Mouse (Mus musculus) forebrain, postnatal 0 days (tissue): ENCODE results near the gene Rhox3a. TPM values are rescaled to one million over a fixed set of nuclear protein-coding genes. Genes with fewer than 3 reads are reported as not detected.
"Not testable (repeated sequence)": the region's sequence is repeated elsewhere in the genome, so short reads cannot be mapped to it uniquely, and the experiment has no call there.

Source experiments
- ATAC-seq: fragments of 200-750 bp; cut with Nextera tagmentation; 2 replicates; pipeline ENCODE4 v1.8.0; 2017; ENCODE audit warnings: mild to moderate bottlenecking, moderate library complexity
- DNase-seq: peaks from one replicate; pipeline ENCODE4 v3.0.0-alpha.2; 2015
- H3K27ac ChIP-seq: fragments of 300-500 bp; sonication (generic); 2 replicates; pipeline ENCODE4 v1.5.1; 2014; ENCODE audit warnings: low read depth, mild to moderate bottlenecking, antibody characterized with exemption, low read length, moderate library complexity, mixed read lengths
- H3K27me3 ChIP-seq: fragments of 300-500 bp; sonication (generic); 2 replicates; pipeline ENCODE4 v1.6.1; 2014; ENCODE audit warnings: mild to moderate bottlenecking, low read length, mixed read lengths; ENCODE audit not compliant: insufficient read depth
- H3K36me3 ChIP-seq: fragments of 300-500 bp; sonication (generic); 2 replicates; pipeline ENCODE4 v1.6.1; 2014; ENCODE audit warnings: mild to moderate bottlenecking, moderate library complexity; ENCODE audit not compliant: insufficient read depth
- H3K4me1 ChIP-seq: fragments of 300-500 bp; sonication (generic); 2 replicates; pipeline ENCODE4 v1.6.1; 2014; ENCODE audit warnings: antibody characterized with exemption; ENCODE audit not compliant: insufficient read depth
- H3K4me2 ChIP-seq: fragments of 300-500 bp; sonication (generic); 2 replicates; pipeline ENCODE4 v1.6.1; 2014; ENCODE audit warnings: low read depth, mild to moderate bottlenecking, moderate library complexity
- H3K4me3 ChIP-seq: fragments of 300-500 bp; sonication (generic); 2 replicates; pipeline ENCODE4 v1.5.1; 2014; ENCODE audit warnings: low read depth, low read length, mixed read lengths
- H3K9ac ChIP-seq: fragments of 300-500 bp; sonication (generic); 2 replicates; pipeline ENCODE4 v1.6.1; 2014; ENCODE audit warnings: mild to moderate bottlenecking
- H3K9me3 ChIP-seq: fragments of 300-500 bp; sonication (generic); 2 replicates; pipeline ENCODE4 v1.6.1; 2016; ENCODE audit warnings: low read length
- CTCF ChIP-seq: sonication (generic); IDR thresholded peaks from 2 replicates; pipeline ENCODE4 v1.5.1; 2016; ENCODE audit warnings: antibody characterized with exemption, control low read depth, low read depth
- WGBS: fragments of 180-500 bp; shearing (Covaris S2); extraction: QIAGEN DNeasy Blood & Tissue Kit; methylation state at CpG from one replicate; pipeline ENCODE4 v1.1.7; 2014; 5-methylcytosine and 5-hydroxymethylcytosine counted together
- polyA plus RNA-seq: library from polyadenylated mRNA; unstranded; fragments of >200 nt; fragmentation: Nextera tagmentation; extraction: Ambion mirVana; gene quantifications from 2 replicates; pipeline ENCODE4 v1.2.1, GENCODE M21; 2015
- total RNA-seq: library from RNA; depleted of rRNA; stranded (reverse); fragments of >200 nt; gene quantifications from 2 replicates; pipeline ENCODE4 v1.2.3, GENCODE M21; 2014; rRNA removed

Gene Rhox3a
- not detected in 2 replicates for total RNA-seq
- polyA plus RNA-seq, result not detected in 2 replicates

DNA sequence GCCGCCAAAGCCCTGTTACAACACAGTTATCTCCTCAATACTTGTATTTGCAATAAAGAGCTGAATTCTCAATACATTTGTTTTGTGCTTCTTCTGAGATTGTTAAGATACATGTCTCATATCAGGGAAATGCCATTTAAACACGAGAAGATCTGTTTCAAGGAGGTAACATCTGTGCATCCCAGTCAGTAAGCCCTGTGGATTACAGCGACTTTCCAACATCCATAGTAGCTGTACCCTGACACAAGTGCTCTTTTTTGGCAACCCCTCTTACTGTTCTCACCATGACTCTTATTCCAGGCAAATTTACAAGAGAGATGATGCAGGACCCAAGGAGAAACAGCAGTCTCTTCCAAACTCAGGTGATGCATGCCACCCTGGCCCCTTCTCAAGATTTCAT, at the start of gene Rhox3a:
Gene Rhox3a, plus strand, starts transcription at position 301 of the 400 bp plus-strand sequence.
- H3K4me3 ChIP-seq, ATAC-seq, H3K27me3 ChIP-seq, H3K36me3 ChIP-seq, H3K4me2 ChIP-seq, H3K4me1 ChIP-seq, DNase-seq, H3K27ac ChIP-seq, H3K9ac ChIP-seq, H3K9me3 ChIP-seq: not testable (repeated sequence)
- WGBS, result 100% methylated on average over 1 of the region's 3 CpGs

- ATAC-seq (no peak), DNase-seq (no peak)
- no peak within 1 kb of the TSS for H3K9ac ChIP-seq
- no peak within 1 kb of the TSS for H3K4me3 ChIP-seq
- no peak within 1 kb of the TSS for H3K4me2 ChIP-seq
- H3K9me3 ChIP-seq, result no peaks in the 10 kb centered on the region
- TF ChIP-seq CTCF, result no peak
- H3K4me1 ChIP-seq, result no peaks in the 10 kb centered on the region
- no peak within 1 kb of the TSS for H3K27ac ChIP-seq
- WGBS, result 92% methylated on average over 10 of the region's 10 CpGs
- H3K36me3 ChIP-seq, result no peaks in the 10 kb centered on the region
- no peaks in the 10 kb centered on the region for H3K27me3 ChIP-seq
Observed at GRCm38 (mm10) chrX:37210941-37211340, 38.8 kb upstream of the Rhox3a start, which contains the start of gene Gm9. Gene Gm9 (minus strand): TSS chrX:37211041.

GRCm38 (mm10) chrX:37222158-37222557, 27.6 kb upstream of the Rhox3a start, which contains the start of gene Rhox1:
Gene Rhox1 (minus strand): TSS chrX:37222258.
- not testable (repeated sequence) for H3K4me3 ChIP-seq, H3K9me3 ChIP-seq, DNase-seq, H3K27me3 ChIP-seq, H3K4me1 ChIP-seq, H3K4me2 ChIP-seq, ATAC-seq, H3K9ac ChIP-seq, H3K27ac ChIP-seq, H3K36me3 ChIP-seq
- WGBS, result 83% methylated on average over 1 of the region's 1 CpGs

DNA sequence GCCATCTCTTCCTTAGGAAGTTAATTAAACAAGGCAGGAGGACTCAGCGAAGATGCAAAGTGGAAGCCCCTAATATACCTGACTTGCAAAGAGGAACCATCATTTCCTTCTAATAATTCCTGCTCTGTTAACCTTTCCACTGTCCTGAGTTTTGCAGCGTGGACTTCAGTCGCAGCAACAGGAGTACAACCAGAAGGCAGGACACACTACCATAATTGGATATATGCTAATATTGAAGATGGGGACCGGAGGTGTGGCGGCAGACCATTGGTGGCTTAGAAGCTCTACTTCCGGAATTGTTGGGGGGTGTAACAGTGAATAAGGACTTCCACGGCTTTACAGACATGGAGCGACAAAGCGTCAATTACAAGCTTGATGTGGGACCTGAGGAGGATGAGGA, 5.0 kb upstream of the Rhox3a start, which contains the start of gene Rhox2a:
Gene Rhox2a, plus strand, starts transcription at position 301 of the 400 bp plus-strand sequence.
- not testable (repeated sequence) for DNase-seq, H3K4me2 ChIP-seq

GRCm38 (mm10) chrX:37265038-37265437, 15.3 kb downstream of the Rhox3a start, which contains the start of gene Rhox4a:
Gene Rhox4a (plus strand): TSS chrX:37265338.
- not testable (repeated sequence) for H3K36me3 ChIP-seq, H3K9me3 ChIP-seq, H3K4me1 ChIP-seq, H3K27me3 ChIP-seq, H3K4me3 ChIP-seq, H3K9ac ChIP-seq, H3K4me2 ChIP-seq, ATAC-seq, H3K27ac ChIP-seq, DNase-seq
- 98% methylated on average over 10 of the region's 19 CpGs for WGBS

More for the DNA sequence above, 5.0 kb upstream of the Rhox3a start, which contains the start of gene Rhox2a:
- WGBS, result no CpG with 5 or more reads among the region's 9 CpGs
- not testable (repeated sequence) for H3K4me3 ChIP-seq, ATAC-seq, H3K9ac ChIP-seq, H3K27ac ChIP-seq, H3K27me3 ChIP-seq, H3K36me3 ChIP-seq, H3K4me1 ChIP-seq, H3K9me3 ChIP-seq

Other genes starting within 250 kb of the Rhox3a start
- not detected in 2 replicates for gene Sowahd, start 201.1 kb upstream of the Rhox3a start, total RNA-seq
- 0.12 TPM in 1 of 2 replicates, not detected in the other for gene Sowahd, start 201.1 kb upstream of the Rhox3a start, polyA plus RNA-seq
- gene Rpl39, start 164.5 kb upstream of the Rhox3a start, total RNA-seq, result 270 and 540 TPM in 2 replicates
- gene Rpl39, start 164.5 kb upstream of the Rhox3a start, polyA plus RNA-seq, result 360 and 524 TPM in 2 replicates
- gene Upf3b, start 139.6 kb upstream of the Rhox3a start, total RNA-seq, result 15.2 and 18.5 TPM in 2 replicates
- gene Upf3b, start 139.6 kb upstream of the Rhox3a start, polyA plus RNA-seq, result 17.8 and 21.1 TPM in 2 replicates
- 25.2 and 30.6 TPM in 2 replicates for gene Nkap, start 123.1 kb upstream of the Rhox3a start, total RNA-seq
- 10.6 and 19.5 TPM in 2 replicates for gene Nkap, start 123.1 kb upstream of the Rhox3a start, polyA plus RNA-seq
- 0.31 and 0.48 TPM in 2 replicates for gene Akap14, start 81.1 kb upstream of the Rhox3a start, total RNA-seq
- 0.18 and 0.58 TPM in 2 replicates for gene Akap14, start 81.1 kb upstream of the Rhox3a start, polyA plus RNA-seq
- 189 and 244 TPM in 2 replicates for gene Ndufa1, start 58.8 kb upstream of the Rhox3a start, total RNA-seq
- gene Ndufa1, start 58.8 kb upstream of the Rhox3a start, polyA plus RNA-seq, result 644 and 741 TPM in 2 replicates
- 4.2 and 7.8 TPM in 2 replicates for gene Rnf113a1, start 58.7 kb upstream of the Rhox3a start, total RNA-seq
- 22.9 and 24.0 TPM in 2 replicates for gene Rnf113a1, start 58.7 kb upstream of the Rhox3a start, polyA plus RNA-seq
- gene Gm9, start 38.9 kb upstream of the Rhox3a start, total RNA-seq, result not detected in 2 replicates
- not detected in 2 replicates for gene Gm9, start 38.9 kb upstream of the Rhox3a start, polyA plus RNA-seq
- gene Rhox1, start 27.7 kb upstream of the Rhox3a start, total RNA-seq, result not detected in 2 replicates
- gene Rhox1, start 27.7 kb upstream of the Rhox3a start, polyA plus RNA-seq, result not detected in 2 replicates
- not detected in 2 replicates for gene Rhox2a, start 4.9 kb upstream of the Rhox3a start, total RNA-seq
- gene Rhox2a, start 4.9 kb upstream of the Rhox3a start, polyA plus RNA-seq, result not detected in 2 replicates
- not detected in 2 replicates for gene Rhox4a, start 15.4 kb downstream of the Rhox3a start, total RNA-seq
- not detected in 2 replicates for gene Rhox4a, start 15.4 kb downstream of the Rhox3a start, polyA plus RNA-seq
- not detected in 2 replicates for gene Rhox3a2, start 130.1 kb downstream of the Rhox3a start, total RNA-seq
- not detected in 2 replicates for gene Rhox3a2, start 130.1 kb downstream of the Rhox3a start, polyA plus RNA-seq
- not detected in 2 replicates for gene Rhox4a2, start 140.9 kb downstream of the Rhox3a start, total RNA-seq
- gene Rhox4a2, start 140.9 kb downstream of the Rhox3a start, polyA plus RNA-seq, result not detected in 2 replicates
- gene Rhox2b, start 162.1 kb downstream of the Rhox3a start, total RNA-seq, result not detected in 2 replicates
- not detected in 2 replicates for gene Rhox2b, start 162.1 kb downstream of the Rhox3a start, polyA plus RNA-seq
- gene Rhox4b, start 182.6 kb downstream of the Rhox3a start, total RNA-seq, result not detected in 2 replicates
- not detected in 2 replicates for gene Rhox4b, start 182.6 kb downstream of the Rhox3a start, polyA plus RNA-seq
- not detected in 2 replicates for gene Rhox2c, start 203.8 kb downstream of the Rhox3a start, total RNA-seq
- not detected in 2 replicates for gene Rhox2c, start 203.8 kb downstream of the Rhox3a start, polyA plus RNA-seq
- gene Rhox3c, start 208.7 kb downstream of the Rhox3a start, total RNA-seq, result not detected in 2 replicates
- gene Rhox3c, start 208.7 kb downstream of the Rhox3a start, polyA plus RNA-seq, result not detected in 2 replicates
- not detected in 2 replicates for gene Rhox4c, start 230.4 kb downstream of the Rhox3a start, total RNA-seq
- not detected in 2 replicates for gene Rhox4c, start 230.4 kb downstream of the Rhox3a start, polyA plus RNA-seq
- gene Rhox2d, start 243.5 kb downstream of the Rhox3a start, total RNA-seq, result not detected in 2 replicates
- gene Rhox2d, start 243.5 kb downstream of the Rhox3a start, polyA plus RNA-seq, result not detected in 2 replicates